Mouse (Mus musculus): ENCODE results near the gene Btbd19. TPM values are rescaled to one million over a fixed set of nuclear protein-coding genes. Genes with fewer than 3 reads are reported as not detected.

The Btbd19 gene
- polyA plus RNA-seq, 1 experiment from 2014 or later: 6.7 TPM

- peak overlapping the region; percentile 89; the same call in 1 of the 2 replicates for H3K4me2 ChIP-seq (replicated peaks; ENCODE audit: low read depth, low read length)
- ATAC-seq (ENCODE audit: insufficient number of reproducible peaks, insufficient read depth, low FRiP score, low read depth): no peak
- H3K9me3 ChIP-seq (ENCODE audit: control insufficient read depth, low read depth, low read length): no peaks in the 10 kb centered on the region
- H3K27ac ChIP-seq (ENCODE audit: low read length): no peak overlapping the region
- H3K36me3 ChIP-seq (ENCODE audit: control insufficient read depth, insufficient read depth, low read length): peaks cover 7% of the 10 kb centered on the region; the same call in 1 of the 2 replicates
- peaks cover 10% of the 10 kb centered on the region; the same call in 1 of the 2 replicates for H3K4me1 ChIP-seq (ENCODE audit: control insufficient read depth, insufficient read depth, low read length)
- H3K27me3 ChIP-seq (ENCODE audit: control insufficient read depth, insufficient read depth, low read length): peaks cover 7% of the 10 kb centered on the region; the same call in 1 of the 2 replicates
- peak overlapping the region; percentile 59; the same call in 1 of the 2 replicates for H3K4me3 ChIP-seq (ENCODE audit: low read depth, low read length)
- H3K9ac ChIP-seq (replicated peaks; ENCODE audit: low read depth, low read length): peak overlapping the region; percentile 60; the same call in 1 of the 2 replicates
- 36% methylated on average over 7 of the region's 7 CpGs for WGBS
Measured at GRCm38 (mm10) chr4:117131890-117132793, 6.6 kb upstream of the Btbd19 start.

- Histone ChIP-seq H3K9me3 (ENCODE audit: control insufficient read depth, low read depth, low read length) (no peaks in the 10 kb centered on the region), H3K27ac (ENCODE audit: low read length) (no peak overlapping the region), H3K4me3 (ENCODE audit: low read depth, low read length) (no peak overlapping the region), H3K4me2 (replicated peaks; ENCODE audit: low read depth, low read length) (no peak overlapping the region), H3K4me1 (ENCODE audit: control insufficient read depth, insufficient read depth, low read length) (peaks cover 10% of the 10 kb centered on the region; the same call in 1 of the 2 replicates), H3K27me3 (ENCODE audit: control insufficient read depth, insufficient read depth, low read length) (peaks cover 7% of the 10 kb centered on the region; the same call in 1 of the 2 replicates), H3K9ac (replicated peaks; ENCODE audit: low read depth, low read length) (no peak overlapping the region), H3K36me3 (ENCODE audit: control insufficient read depth, insufficient read depth, low read length) (peaks cover 7% of the 10 kb centered on the region; the same call in 1 of the 2 replicates)
- no peak for ATAC-seq (ENCODE audit: insufficient number of reproducible peaks, insufficient read depth, low FRiP score, low read depth)
- WGBS: 71% methylated on average over 6 of the region's 6 CpGs
Measured at GRCm38 (mm10) chr4:117131198-117131597, 5.7 kb upstream of the Btbd19 start.

GRCm38 (mm10) chr4:117130790-117131189, 5.3 kb upstream of the Btbd19 start:
- no peak for ATAC-seq (ENCODE audit: insufficient number of reproducible peaks, insufficient read depth, low FRiP score, low read depth)
- Histone ChIP-seq H3K36me3 (ENCODE audit: control insufficient read depth, insufficient read depth, low read length) (peaks cover 7% of the 10 kb centered on the region; the same call in 1 of the 2 replicates), H3K4me1 (ENCODE audit: control insufficient read depth, insufficient read depth, low read length) (peaks cover 14% of the 10 kb centered on the region), H3K4me3 (ENCODE audit: low read depth, low read length) (no peak overlapping the region), H3K27me3 (ENCODE audit: control insufficient read depth, insufficient read depth, low read length) (peaks cover 7% of the 10 kb centered on the region; the same call in 1 of the 2 replicates), H3K9ac (replicated peaks; ENCODE audit: low read depth, low read length) (no peak overlapping the region), H3K9me3 (ENCODE audit: control insufficient read depth, low read depth, low read length) (no peaks in the 10 kb centered on the region), H3K27ac (ENCODE audit: low read length) (no peak overlapping the region), H3K4me2 (replicated peaks; ENCODE audit: low read depth, low read length) (no peak overlapping the region)
- 73% methylated on average over 6 of the region's 6 CpGs for WGBS

- Histone ChIP-seq H3K9me3 (ENCODE audit: control insufficient read depth, low read depth, low read length) (no peaks in the 10 kb centered on the region), H3K36me3 (ENCODE audit: control insufficient read depth, insufficient read depth, low read length) (peaks cover 7% of the 10 kb centered on the region; the same call in 1 of the 2 replicates), H3K27ac (ENCODE audit: low read length) (no peak overlapping the region), H3K27me3 (ENCODE audit: control insufficient read depth, insufficient read depth, low read length) (peaks cover 7% of the 10 kb centered on the region; the same call in 1 of the 2 replicates), H3K4me3 (ENCODE audit: low read depth, low read length) (no peak overlapping the region), H3K4me1 (ENCODE audit: control insufficient read depth, insufficient read depth, low read length) (peaks cover 25% of the 10 kb centered on the region), H3K9ac (replicated peaks; ENCODE audit: low read depth, low read length) (no peak overlapping the region), H3K4me2 (replicated peaks; ENCODE audit: low read depth, low read length) (no peak overlapping the region)
- 89% methylated on average over 33 of the region's 33 CpGs for WGBS
- ATAC-seq (ENCODE audit: insufficient number of reproducible peaks, insufficient read depth, low FRiP score, low read depth): no peak
Measured at GRCm38 (mm10) chr4:117127991-117128686, 2.6 kb upstream of the Btbd19 start.

GRCm38 (mm10) chr4:117126675-117127290, 1.3 kb upstream of the Btbd19 start, which contains the start of gene Tctex1d4:
Tctex1d4 (plus strand) TSS chr4:117126794.
- WGBS: 88% methylated on average over 9 of the region's 9 CpGs

GRCm38 (mm10) chr4:117125910-117126674, 567 bp upstream of the Btbd19 start:
- peak; percentile 69; the same call in 1 of the 2 replicates for ATAC-seq (ENCODE audit: insufficient number of reproducible peaks, insufficient read depth, low FRiP score, low read depth)
- Histone ChIP-seq H3K4me2 (replicated peaks; ENCODE audit: low read depth, low read length) (no peak overlapping the region), H3K27ac (ENCODE audit: low read length) (peak overlapping the region; percentile 88), H3K9ac (replicated peaks; ENCODE audit: low read depth, low read length) (peak overlapping the region; percentile 6; the same call in 1 of the 2 replicates), H3K9me3 (ENCODE audit: control insufficient read depth, low read depth, low read length) (no peaks in the 10 kb centered on the region), H3K27me3 (ENCODE audit: control insufficient read depth, insufficient read depth, low read length) (no peaks in the 10 kb centered on the region), H3K4me1 (ENCODE audit: control insufficient read depth, insufficient read depth, low read length) (peaks cover 16% of the 10 kb centered on the region), H3K36me3 (ENCODE audit: control insufficient read depth, insufficient read depth, low read length) (peaks cover 7% of the 10 kb centered on the region; the same call in 1 of the 2 replicates), H3K4me3 (ENCODE audit: low read depth, low read length) (no peak overlapping the region)
- WGBS: 40% methylated on average over 15 of the region's 15 CpGs

More at GRCm38 (mm10) chr4:117126675-117127290, 1.3 kb upstream of the Btbd19 start, which contains the start of gene Tctex1d4:
- Histone ChIP-seq H3K4me1 (ENCODE audit: control insufficient read depth, insufficient read depth, low read length) (peaks cover 17% of the 10 kb centered on the region), H3K27me3 (ENCODE audit: control insufficient read depth, insufficient read depth, low read length) (no peaks in the 10 kb centered on the region), H3K9ac (replicated peaks; ENCODE audit: low read depth, low read length) (peak within 1 kb of the TSS; percentile 6; the same call in 1 of the 2 replicates), H3K9me3 (ENCODE audit: control insufficient read depth, low read depth, low read length) (no peaks in the 10 kb centered on the region), H3K27ac (ENCODE audit: low read length) (peak within 1 kb of the TSS; percentile 88), H3K36me3 (ENCODE audit: control insufficient read depth, insufficient read depth, low read length) (peaks cover 7% of the 10 kb centered on the region; the same call in 1 of the 2 replicates), H3K4me3 (ENCODE audit: low read depth, low read length) (no peak within 1 kb of the TSS), H3K4me2 (replicated peaks; ENCODE audit: low read depth, low read length) (no peak within 1 kb of the TSS)
- no peak for ATAC-seq (ENCODE audit: insufficient number of reproducible peaks, insufficient read depth, low FRiP score, low read depth)

- Histone ChIP-seq H3K27ac (ENCODE audit: low read length) (peak overlapping the region; percentile 88), H3K4me1 (ENCODE audit: control insufficient read depth, insufficient read depth, low read length) (peaks cover 16% of the 10 kb centered on the region), H3K27me3 (ENCODE audit: control insufficient read depth, insufficient read depth, low read length) (no peaks in the 10 kb centered on the region), H3K4me3 (ENCODE audit: low read depth, low read length) (no peak overlapping the region; the same call in 1 of the 2 replicates), H3K9me3 (ENCODE audit: control insufficient read depth, low read depth, low read length) (no peaks in the 10 kb centered on the region), H3K4me2 (replicated peaks; ENCODE audit: low read depth, low read length) (peak overlapping the region; percentile 28), H3K36me3 (ENCODE audit: control insufficient read depth, insufficient read depth, low read length) (peaks cover 4% of the 10 kb centered on the region; the same call in 1 of the 2 replicates), H3K9ac (replicated peaks; ENCODE audit: low read depth, low read length) (peak overlapping the region; percentile 8; the same call in 1 of the 2 replicates)
- 61% methylated on average over 14 of the region's 14 CpGs for WGBS
- ATAC-seq (ENCODE audit: insufficient number of reproducible peaks, insufficient read depth, low FRiP score, low read depth): no peak
Measured at GRCm38 (mm10) chr4:117124518-117125347, 792 bp downstream of the Btbd19 start.
